Mouse (Mus musculus) midbrain, postnatal 0 days (tissue): ENCODE measurements around the gene Fcgr2b. TPM values are rescaled to one million over a fixed set of nuclear protein-coding genes. Genes with fewer than 3 reads are reported as not detected.

ENCODE experiments used
- ATAC-seq: fragments of 200-750 bp; cut with Nextera tagmentation; 2 replicates; pipeline ENCODE4 v1.8.0; 2017; ENCODE audit warnings: moderate number of reproducible peaks, mild to moderate bottlenecking, moderate TSS enrichment, moderate library complexity; ENCODE audit not compliant: low FRiP score
- DNase-seq: peaks from one replicate; pipeline ENCODE4 v3.0.0-alpha.2; 2015; ENCODE audit warnings: low spot score
- H3K27ac ChIP-seq: fragments of 300-500 bp; sonication (generic); 2 replicates; pipeline ENCODE4 v1.5.1; 2014; ENCODE audit warnings: low read depth, mild to moderate bottlenecking, low read length, mixed read lengths
- H3K27me3 ChIP-seq: fragments of 300-500 bp; sonication (generic); 2 replicates; pipeline ENCODE4 v1.6.1; 2014; ENCODE audit warnings: low read length, control low read depth, mixed read lengths; ENCODE audit not compliant: insufficient read depth
- H3K36me3 ChIP-seq: fragments of 300-500 bp; sonication (generic); 2 replicates; pipeline ENCODE4 v1.6.1; 2014; ENCODE audit warnings: low read length, control low read depth, mixed read lengths; ENCODE audit not compliant: insufficient read depth
- H3K4me1 ChIP-seq: fragments of 300-500 bp; sonication (generic); 2 replicates; pipeline ENCODE4 v1.6.1; 2014; ENCODE audit warnings: mild to moderate bottlenecking, control low read depth, antibody characterized with exemption, low read length, mixed read lengths; ENCODE audit not compliant: insufficient read depth
- H3K4me2 ChIP-seq: fragments of 300-500 bp; sonication (generic); 2 replicates; pipeline ENCODE4 v1.6.1; 2014; ENCODE audit warnings: low read depth, mild to moderate bottlenecking, low read length, mixed read lengths; ENCODE audit not compliant: poor library complexity, severe bottlenecking
- H3K4me3 ChIP-seq: fragments of 300-500 bp; sonication (generic); 2 replicates; pipeline ENCODE4 v1.5.1; 2014; ENCODE audit warnings: low read depth, mild to moderate bottlenecking, low read length, moderate library complexity
- H3K9ac ChIP-seq: fragments of 300-500 bp; sonication (generic); replicated peaks from 2 replicates; pipeline ENCODE4 v1.6.1; 2014; ENCODE audit warnings: mild to moderate bottlenecking, low read length, moderate library complexity, mixed read lengths; ENCODE audit not compliant: poor library complexity, severe bottlenecking
- H3K9me3 ChIP-seq: fragments of 300-500 bp; sonication (generic); 2 replicates; pipeline ENCODE4 v1.6.1; 2016; ENCODE audit warnings: low read length, control low read depth
- CTCF ChIP-seq: IDR thresholded peaks from 2 replicates; pipeline ENCODE4 v1.5.1; 2016; ENCODE audit warnings: antibody characterized with exemption, mild to moderate bottlenecking
- WGBS: fragments of 180-500 bp; shearing (Covaris S2); extraction: QIAGEN DNeasy Blood & Tissue Kit; methylation state at CpG from one replicate; pipeline ENCODE4 v1.1.7; 2014; 5-methylcytosine and 5-hydroxymethylcytosine counted together
- polyA plus RNA-seq: library from polyadenylated mRNA; unstranded; fragments of >200 nt; fragmentation: Nextera tagmentation; extraction: Ambion mirVana; gene quantifications from 2 replicates; pipeline ENCODE4 v1.2.1, GENCODE M21; 2015
- total RNA-seq: library from RNA; depleted of rRNA; stranded (reverse); fragments of >200 nt; gene quantifications from 2 replicates; pipeline ENCODE4 v1.2.3, GENCODE M21; 2014; rRNA removed

Fcgr2b gene
- total RNA-seq, result 1.8 and 6.6 TPM in 2 replicates
- polyA plus RNA-seq, result 2.1 and 3.6 TPM in 2 replicates

DNA sequence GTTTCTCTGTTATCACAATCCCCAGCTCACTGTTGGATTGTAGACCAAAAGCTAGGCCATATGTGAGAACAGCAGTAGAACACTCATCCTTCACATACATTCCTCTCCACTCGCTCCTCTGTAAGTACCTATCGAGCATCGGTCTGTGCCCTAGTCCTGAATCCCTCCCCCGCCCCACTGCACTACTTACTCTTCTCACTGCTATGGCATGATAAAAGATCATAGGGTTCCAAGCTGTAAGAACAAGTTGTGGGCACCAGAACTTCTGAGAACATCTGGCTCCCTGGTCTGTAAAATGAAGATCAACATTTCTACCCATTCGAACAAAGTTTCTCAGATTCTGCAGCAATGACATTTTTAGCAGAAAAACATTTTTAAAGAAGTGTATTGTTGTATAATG is at the start of gene Fcgr2b:
Gene Fcgr2b (minus strand): TSS at position 101 of the 400 bp plus-strand sequence.
- no peak for TF ChIP-seq CTCF
- WGBS, result 90% methylated on average over 5 of the region's 5 CpGs
- H3K27me3 ChIP-seq, result no peaks in the 10 kb centered on the region
- no peak for DNase-seq
- H3K4me3 ChIP-seq, result no peak within 1 kb of the TSS
- H3K4me1 ChIP-seq, result no peaks in the 10 kb centered on the region
- H3K27ac ChIP-seq, result no peak within 1 kb of the TSS
- ATAC-seq, result no peak
- no peak within 1 kb of the TSS for H3K4me2 ChIP-seq
- no peaks in the 10 kb centered on the region for H3K9me3 ChIP-seq
- H3K9ac ChIP-seq, result no peak within 1 kb of the TSS
- no peaks in the 10 kb centered on the region for H3K36me3 ChIP-seq

DNA sequence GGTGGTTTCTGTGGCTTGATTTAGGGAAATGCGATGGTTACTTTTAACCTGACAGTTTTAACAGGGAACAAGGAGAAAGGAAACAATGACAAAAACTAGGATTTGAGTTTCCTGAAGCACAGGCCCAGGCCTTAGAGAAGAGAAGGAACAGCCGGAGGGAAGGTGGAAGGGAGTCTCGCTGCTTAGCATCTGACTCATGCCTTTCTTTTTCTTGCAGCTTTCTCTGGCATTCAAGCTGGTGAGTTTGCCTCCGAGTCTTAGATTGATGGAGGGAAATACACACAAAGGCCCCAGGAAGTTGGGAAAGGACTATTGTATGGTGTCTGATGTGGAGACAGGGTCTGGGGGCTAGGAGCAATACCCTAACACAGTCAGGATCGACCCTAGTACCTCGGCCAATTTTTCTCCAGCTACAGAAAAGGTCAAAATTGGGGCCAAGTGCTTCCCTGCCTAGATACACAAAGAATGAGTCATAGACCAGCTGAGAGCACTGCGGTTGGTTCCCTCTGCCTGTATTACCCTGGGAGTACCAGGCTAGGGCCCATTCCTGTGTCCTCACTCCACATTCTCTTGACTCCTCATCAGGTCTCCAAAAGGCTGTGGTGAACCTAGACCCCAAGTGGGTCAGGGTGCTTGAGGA is 43.1 kb upstream of the Fcgr2b start:
- no peaks in the 10 kb centered on the region for H3K4me1 ChIP-seq
- H3K36me3 ChIP-seq, result no peaks in the 10 kb centered on the region
- H3K4me2 ChIP-seq, result no peak overlapping the region
- no peak for DNase-seq
- 85% methylated on average over 7 of the region's 7 CpGs for WGBS
- no peak for ATAC-seq
- no peak for TF ChIP-seq CTCF
- no peak overlapping the region for H3K27ac ChIP-seq
- H3K27me3 ChIP-seq, result no peaks in the 10 kb centered on the region
- H3K9me3 ChIP-seq, result no peaks in the 10 kb centered on the region
- no peak overlapping the region for H3K9ac ChIP-seq
- no peak overlapping the region for H3K4me3 ChIP-seq

- Histone ChIP-seq H3K4me3 (no peak within 1 kb of the TSS), H3K4me1 (no peaks in the 10 kb centered on the region), H3K27me3 (no peaks in the 10 kb centered on the region), H3K27ac (no peak within 1 kb of the TSS), H3K9me3 (no peaks in the 10 kb centered on the region), H3K36me3 (no peaks in the 10 kb centered on the region), H3K9ac (no peak within 1 kb of the TSS), H3K4me2 (no peak within 1 kb of the TSS)
- TF ChIP-seq CTCF, result no peak
- ATAC-seq, result no peak
- WGBS, result 88% methylated on average over 2 of the region's 2 CpGs
- no peak for DNase-seq
Measured at GRCm38 (mm10) chr1:171018737-171019136, 42.4 kb upstream of the Fcgr2b start, which contains the start of gene Fcgr4. Gene Fcgr4 (plus strand): TSS chr1:171018920.

- Histone ChIP-seq H3K27me3 (no peaks in the 10 kb centered on the region), H3K27ac (no peak overlapping the region), H3K9me3 (no peaks in the 10 kb centered on the region), H3K4me1 (no peaks in the 10 kb centered on the region), H3K36me3 (no peaks in the 10 kb centered on the region), H3K9ac (no peak overlapping the region), H3K4me2 (no peak overlapping the region), H3K4me3 (no peak overlapping the region)
- no peak for ATAC-seq
- WGBS, result 51% methylated on average over 6 of the region's 6 CpGs
- DNase-seq, result no peak
- no peak for TF ChIP-seq CTCF
Measured at GRCm38 (mm10) chr1:171017468-171018158, 41.3 kb upstream of the Fcgr2b start.

DNA sequence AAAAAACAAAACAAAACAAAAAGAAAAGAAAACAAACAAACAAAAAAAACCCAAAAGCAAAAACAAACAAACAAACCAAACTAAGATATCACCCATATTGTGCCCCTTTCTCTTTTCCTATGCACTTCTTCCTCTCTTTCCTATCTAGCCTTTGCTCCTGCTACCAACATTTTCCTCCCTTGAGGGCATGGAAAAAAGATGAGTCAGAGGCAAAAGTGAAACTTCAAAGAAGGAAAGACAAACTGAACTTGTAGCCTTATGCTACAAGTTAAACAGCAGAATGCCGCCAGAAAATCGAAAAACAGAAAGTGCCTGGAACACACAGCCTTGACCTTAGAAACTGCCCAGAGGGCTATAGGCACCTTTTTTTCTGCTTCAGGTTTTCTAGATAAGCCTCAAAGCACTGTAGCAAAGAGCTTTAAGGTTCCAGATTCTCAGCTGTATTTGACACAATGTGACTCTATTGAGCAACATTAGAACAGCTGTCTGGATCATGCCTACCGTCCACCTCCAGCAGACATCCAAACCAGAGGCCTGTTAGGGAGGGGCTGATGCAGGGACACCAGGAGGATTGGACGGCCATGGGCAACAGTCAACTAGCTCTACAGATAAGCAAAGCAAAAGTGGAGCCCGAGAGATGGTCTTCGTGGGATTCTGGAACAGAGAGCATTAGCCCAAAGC is 40.5 kb upstream of the Fcgr2b start:
- Histone ChIP-seq H3K4me2 (no peak overlapping the region), H3K4me1 (no peaks in the 10 kb centered on the region), H3K9me3 (no peaks in the 10 kb centered on the region), H3K36me3 (no peaks in the 10 kb centered on the region), H3K9ac (no peak overlapping the region), H3K4me3 (no peak overlapping the region), H3K27me3 (no peaks in the 10 kb centered on the region), H3K27ac (no peak overlapping the region)
- TF ChIP-seq CTCF, result no peak
- 89% methylated on average over 6 of the region's 6 CpGs for WGBS
- no peak for DNase-seq
- ATAC-seq, result no peak

DNA sequence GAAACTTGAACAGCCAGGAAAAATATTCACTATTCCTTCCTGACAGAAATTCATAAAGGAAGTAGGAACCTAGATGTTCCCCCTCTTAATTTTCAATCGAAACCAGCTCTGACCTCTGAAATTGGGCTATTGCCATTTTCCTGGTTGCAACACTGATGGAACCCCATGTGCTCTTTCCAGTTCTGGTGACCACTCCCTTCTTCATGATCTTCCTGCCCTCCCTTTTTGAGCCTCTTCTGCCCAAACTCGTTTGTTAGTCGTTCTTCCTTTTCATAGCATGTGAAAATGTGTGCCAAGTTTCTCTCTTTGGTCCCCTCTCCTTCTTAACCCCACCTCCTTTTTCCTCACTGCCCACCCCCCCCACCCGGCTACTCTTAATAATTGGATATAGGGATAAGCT is 35.4 kb upstream of the Fcgr2b start:
- H3K9me3 ChIP-seq, result no peaks in the 10 kb centered on the region
- 87% methylated on average over 4 of the region's 4 CpGs for WGBS
- no peak for TF ChIP-seq CTCF

More for the DNA sequence above, 35.4 kb upstream of the Fcgr2b start:
- Histone ChIP-seq H3K36me3 (no peaks in the 10 kb centered on the region), H3K27me3 (no peaks in the 10 kb centered on the region), H3K9ac (no peak overlapping the region), H3K4me2 (no peak overlapping the region), H3K4me3 (no peak overlapping the region), H3K4me1 (no peaks in the 10 kb centered on the region), H3K27ac (no peak overlapping the region)
- no peak for ATAC-seq
- no peak for DNase-seq
